Mouse (Mus musculus) cerebellum, postnatal 4 days (tissue): ENCODE measurements around the gene Slx1b.
A peak's percentile ranks its signal among the peaks of the same experiment; 100 is the strongest.

Experiments
- DNase-seq, 2 experiments: peaks; one replicate each; pipeline ENCODE4 v3.0.0; 2022; ENCODE audit warnings: low spot score in 2 of 2, mixed read lengths in 1 of 2

Slx1b gene

DNA sequence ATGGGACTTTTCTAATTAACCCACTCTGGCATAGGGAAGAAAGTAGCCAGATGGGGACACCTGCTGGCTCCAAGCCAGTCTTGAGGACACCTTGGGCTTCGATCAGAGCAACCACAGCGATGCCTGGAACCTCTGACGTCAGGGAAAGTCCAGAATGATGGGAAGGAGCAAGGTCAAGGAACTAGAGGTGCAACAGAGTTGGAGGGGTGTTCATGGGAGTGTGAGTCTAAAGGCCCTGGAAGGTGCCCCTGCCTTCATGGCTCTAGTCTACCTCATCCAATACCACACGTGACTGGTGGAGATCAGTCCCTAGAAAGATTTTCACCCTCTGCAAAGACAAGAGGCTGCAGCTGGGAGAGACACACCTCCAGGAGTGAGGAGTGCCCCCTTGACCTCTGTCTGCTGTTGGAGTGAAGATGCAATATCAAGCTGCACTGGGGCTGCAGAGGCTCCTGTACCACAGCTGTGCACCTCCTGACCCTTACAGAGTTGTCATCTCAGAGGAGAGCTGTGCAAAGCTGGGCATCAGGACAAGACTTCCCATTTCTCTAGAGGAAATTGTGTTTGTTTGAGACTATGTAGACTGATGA, 18.9 kb downstream of the Slx1b start:
- no peak for DNase-seq

DNA sequence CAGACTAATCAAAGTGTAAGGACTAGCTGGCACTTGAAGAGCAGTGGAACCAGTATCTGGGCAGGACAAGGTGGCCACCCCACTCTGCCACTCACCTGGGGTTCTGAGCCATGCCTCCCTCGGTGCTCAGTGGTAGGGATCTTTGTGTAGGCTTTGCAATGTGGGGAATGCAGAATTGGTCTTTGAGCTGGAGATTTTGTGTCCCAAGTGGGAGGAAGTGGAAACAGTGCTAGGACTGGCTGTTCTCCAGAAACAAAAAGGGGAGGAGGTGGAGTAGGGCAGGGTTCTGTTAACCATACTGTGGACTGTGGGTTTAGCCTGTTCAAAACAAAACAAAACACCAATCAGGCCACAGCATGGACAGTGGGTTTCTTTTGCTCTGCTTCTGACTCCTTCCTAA, 19.4 kb downstream of the Slx1b start, which contains the start of gene Sult1a1:
Gene Sult1a1 (minus strand): TSS at position 226 of the 400 bp plus-strand sequence.
- no peak for DNase-seq

DNA sequence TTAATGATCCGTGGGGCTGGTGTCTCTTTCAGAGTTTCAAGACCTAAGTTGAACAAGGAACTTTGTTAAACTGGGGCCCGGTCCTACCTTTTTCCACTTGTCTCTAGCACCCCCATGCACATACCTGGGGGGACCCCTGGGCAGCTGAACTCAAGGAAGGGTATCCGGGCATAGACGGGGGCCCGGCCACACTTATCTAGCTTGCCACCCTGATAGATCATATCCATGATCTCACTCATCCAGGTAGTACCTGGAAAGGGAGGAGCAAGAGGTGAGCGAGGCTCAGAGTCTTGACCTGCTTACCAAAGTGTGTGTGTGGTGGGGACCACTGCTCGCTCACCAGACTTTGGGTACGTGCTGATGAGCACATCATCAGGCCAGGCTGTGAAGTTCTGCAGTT, 20.5 kb downstream of the Slx1b start:
- DNase-seq = no peak

DNA sequence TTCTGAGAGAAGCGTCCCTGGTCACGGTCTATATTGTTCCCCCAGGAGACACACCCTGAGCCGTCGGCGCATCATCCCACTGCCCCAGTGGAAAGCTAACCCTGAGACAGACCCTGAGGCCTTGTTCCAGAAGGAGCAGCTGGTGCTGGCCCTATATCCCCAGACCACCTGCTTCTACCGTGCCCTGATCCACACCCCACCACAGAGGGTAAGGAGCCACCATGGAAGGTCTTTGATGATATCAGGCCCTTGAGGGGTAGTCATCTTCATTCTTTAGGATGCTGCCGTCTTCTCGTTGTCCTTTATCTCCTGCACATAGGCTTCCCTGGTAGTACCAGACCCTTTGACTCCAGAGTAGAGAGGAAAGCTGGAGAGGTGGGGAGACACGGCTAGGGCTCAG, 23.5 kb downstream of the Slx1b start:
- DNase-seq = no peak

DNA sequence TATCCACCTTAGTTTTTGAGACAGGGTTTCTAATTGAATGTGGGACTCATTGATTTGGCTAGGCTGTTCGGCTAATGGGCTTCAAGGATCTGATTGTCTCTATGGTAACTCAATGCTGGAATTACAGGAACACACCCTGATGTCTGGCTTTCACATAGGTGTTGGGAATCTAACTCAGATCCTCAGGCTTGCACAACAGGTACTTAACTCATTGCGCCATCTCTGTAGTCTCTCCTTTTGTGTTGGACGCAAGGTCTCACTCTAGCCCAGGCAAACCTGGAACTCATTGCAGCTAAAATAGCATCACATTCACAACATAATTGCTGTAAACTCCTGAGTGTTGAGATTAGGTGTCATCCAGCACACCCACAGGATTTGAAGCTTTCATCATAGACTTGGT, 25.4 kb downstream of the Slx1b start:
- no peak for DNase-seq

DNA sequence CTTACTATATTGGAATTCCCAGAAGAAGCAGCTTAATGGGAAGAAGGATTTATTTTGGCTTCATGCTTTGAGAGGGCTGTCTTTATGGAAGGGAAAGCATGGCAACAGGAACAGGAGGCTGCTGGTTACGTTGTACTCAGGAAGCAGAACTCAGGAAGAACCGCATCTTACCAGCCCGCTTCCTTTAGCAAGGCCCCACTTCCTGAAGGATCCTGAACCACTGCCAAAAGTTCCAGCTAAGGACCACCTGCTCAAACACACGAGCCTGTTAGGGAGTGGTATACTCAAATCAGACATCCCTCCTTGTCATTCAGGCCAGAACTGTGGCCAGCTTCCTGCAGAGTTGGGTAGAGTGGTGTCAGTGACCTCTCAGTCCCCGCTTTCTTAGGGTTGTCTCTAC, 27.1 kb downstream of the Slx1b start:
- no peak for DNase-seq

DNA sequence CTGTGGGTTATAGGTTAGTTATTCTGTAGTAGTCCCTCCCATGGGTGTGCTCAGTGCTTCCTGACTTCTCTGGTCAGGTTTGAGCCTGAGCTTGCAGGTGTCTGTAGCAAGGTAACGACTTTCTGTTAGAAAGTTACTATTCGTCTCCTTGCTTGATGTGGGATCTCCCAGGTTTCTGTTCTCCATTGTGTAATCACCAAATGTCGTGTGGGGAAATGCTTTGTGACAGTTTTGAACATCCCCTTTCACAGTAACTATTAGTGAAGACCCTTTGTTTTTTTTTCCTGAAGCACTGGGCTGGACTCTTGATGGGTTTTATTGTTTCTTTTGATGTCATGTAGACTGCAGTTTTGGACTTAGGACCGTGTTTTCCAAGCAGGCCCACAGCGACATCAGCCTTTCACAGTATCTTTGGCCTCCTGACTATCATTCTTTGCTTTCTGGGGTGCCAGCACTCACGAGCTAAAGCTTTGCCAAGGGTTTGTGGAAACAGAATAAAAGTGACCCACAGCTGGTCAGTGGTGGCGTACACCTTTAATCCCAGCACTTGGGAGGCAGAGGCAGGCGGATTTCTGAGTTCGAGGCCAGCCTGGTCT, 28.0 kb downstream of the Slx1b start:
- no peak for DNase-seq

DNA sequence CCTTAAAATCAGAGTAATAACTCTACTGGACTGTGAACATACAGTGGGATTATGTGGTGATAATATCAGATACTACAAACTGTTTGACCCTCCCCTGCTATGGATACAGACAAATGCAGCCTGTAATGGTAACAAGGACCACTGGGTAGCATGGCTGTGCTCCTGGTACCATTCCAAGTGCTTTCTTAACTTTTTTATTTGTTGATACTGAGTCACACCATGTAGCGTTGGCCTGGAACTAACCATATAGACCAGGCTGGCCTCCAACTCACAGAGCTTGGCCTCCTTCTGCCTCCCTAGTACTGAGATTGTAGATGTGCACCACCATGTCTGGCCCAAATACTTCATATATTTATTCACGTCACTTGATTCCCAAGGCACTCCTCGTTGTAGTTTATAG, 30.3 kb downstream of the Slx1b start:
- DNase-seq = no peak

DNA sequence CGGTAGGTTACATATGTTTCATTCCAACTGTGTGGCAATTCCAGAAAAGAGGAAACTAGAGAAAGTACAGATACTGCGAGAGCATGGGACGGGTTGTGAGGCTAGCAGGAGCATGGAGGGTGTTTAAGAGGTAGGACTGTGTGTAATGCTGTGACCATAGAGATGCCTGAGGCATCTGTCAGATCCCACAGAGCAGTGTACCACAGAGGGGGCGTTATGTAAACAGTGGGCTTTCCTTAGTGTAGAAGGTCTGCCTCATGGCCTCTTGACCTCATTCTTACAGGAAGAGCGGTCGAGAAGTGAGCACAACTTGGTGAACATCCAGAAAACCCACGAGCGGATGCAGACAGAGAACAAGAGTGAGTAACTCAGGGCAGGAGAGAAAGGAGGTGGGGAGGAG, 31.9 kb downstream of the Slx1b start:
- no peak for DNase-seq

DNA sequence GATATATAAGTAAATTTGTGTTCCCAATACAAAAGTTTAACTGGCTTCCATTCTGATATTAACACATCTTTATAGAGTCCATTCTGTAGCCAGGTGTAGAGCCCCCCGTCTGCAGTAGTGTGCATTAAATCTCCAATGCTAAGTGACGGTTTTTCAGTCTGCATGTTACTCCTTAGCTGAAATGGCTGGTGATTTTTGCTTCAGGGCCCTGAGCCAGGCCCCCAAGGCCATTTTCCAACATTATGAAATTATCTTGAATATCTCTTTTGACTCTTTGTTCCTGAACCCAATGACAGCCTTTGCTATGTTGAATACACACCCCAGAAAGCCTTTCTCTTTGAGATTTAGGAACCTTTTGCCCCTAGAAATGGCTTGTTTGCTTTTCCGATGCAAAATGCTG, 35.8 kb downstream of the Slx1b start:
- DNase-seq = no peak

DNA sequence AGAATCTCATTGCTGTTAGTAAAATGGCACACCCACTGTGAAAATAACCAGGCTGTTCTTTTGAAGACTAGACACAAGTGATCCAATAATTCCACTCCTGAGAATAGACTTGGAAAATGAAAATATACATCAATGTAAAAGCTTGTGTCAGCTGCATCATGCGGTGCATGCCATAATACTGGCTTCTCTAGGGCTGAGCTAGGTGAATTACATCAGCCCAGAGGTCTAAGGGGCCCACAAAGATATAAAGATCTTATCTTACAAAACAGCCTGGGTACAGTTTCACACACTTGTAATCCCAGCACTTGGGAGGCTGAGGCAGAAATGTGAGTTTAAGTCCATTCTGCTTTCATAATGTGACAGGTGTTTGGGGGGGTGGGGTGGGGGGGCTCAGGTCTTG, 38.1 kb downstream of the Slx1b start:
- no peak for DNase-seq

DNA sequence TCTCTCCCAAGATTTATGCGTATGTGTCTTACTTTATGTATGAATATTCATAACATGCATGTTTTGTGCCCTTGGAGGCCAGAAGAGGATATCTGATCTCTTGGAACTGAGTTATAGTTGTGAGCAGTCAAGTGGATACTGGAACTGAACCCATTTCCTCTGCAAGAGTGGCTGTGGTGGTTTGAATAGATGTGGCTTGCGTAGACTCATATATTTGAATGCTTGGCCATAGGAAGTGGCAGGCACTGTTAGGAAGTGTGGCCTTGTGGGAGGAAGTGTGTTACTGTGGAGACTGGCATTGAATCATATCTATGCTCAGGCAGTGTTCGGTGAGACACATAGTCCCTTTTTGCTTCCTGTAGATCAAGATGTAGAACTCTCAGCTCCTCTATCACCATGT, 39.9 kb downstream of the Slx1b start:
- no peak for DNase-seq

DNA sequence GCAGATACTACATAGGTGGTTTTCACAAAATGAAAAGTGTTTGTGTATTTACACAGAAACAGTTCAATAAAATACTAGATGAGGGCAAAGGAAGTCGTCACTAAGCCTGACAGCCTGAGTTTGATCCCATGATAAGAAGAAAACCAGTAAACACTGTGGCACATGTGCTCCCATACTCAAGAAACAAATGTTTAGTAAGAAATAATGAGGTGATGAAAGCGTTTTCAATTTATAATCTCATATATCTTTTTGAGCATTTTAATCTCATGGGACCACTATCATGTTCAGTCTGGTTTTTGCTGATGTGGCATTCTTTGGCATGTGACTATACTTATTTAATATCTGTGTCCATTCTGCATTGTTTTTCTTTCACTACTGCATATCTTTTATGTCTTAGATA, 41.6 kb downstream of the Slx1b start:
- no peak for DNase-seq

DNA sequence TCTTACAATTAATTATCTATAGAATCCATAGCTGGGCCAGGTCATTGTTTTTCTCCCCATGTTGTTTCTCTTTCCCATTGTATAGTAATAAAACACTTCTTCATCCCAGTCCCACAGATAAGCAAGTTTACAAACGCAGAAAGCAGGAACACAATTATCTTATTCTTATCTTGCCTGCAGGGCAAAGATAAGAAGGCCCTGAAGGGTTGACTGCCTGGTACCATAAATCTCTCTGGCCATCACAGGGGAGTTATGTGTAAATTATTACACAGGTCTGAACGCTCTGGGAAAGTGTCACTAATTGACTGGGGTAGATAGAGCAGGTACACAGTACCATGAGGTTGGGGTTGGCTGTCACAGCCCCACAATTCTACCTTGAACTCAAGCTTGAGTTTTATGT, 44.7 kb downstream of the Slx1b start:
- DNase-seq = no peak

DNA sequence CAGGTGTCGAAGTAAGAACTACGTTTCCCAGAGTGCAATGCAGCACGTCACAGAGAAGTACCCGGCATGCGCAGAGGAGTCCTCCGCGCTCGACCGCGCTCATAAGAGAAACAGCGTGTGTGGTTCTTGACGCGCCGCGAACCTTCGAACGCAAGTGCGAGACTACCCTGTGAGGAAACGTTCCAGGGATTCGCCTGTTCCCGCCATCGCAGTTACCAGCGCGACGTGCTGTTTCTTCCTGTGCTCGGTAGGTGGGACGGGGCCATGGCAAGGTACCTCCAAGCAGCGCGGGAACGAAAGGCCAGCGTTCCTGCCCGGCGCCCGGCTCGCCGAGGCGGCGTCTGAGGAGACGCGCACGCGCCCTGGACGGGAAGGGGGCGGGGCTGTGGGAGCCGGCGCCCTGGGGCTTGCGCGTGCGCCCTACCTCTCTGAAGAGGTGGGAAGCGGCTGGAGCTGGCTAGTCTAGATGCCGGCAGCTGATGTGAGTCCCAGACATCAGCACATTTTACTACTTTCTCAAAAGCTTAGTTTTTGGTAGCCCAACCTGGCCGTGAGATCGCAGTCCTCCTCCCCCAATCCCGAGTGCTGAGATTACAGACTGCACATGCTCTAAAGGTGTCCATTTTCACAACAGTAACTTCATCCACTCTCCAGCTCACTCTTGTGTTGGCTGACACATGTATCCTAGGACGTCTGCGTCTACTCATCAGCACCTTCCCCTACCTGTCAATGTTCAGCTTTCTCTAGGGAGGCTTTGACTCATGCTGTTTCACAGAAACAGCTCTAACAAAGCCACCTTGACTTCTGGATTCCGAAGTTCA, 46.1 kb downstream of the Slx1b start, which contains the start of gene Sgf29:
Gene Sgf29 (plus strand): TSS at position 79 of the 821 bp plus-strand sequence.
- peak; percentile 85 to 92 for DNase-seq

DNA sequence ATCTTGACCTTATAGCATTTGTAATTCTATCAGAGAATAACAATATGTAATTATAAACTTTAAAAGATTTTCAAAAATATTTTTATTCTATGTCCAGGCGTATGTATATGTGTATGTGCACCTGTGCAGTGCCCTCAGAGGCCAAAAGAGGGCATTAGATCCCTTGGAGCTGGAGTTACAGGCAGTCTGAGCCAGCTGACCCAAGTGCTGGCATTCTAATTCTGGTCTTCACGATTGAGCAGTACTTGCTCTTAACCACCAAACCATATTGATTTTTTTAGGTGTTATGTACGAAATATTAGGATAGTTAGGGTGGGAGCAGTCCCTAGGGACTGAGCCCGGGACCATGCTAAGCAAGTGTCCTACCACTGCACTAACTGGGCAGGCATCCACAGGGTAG, 47.1 kb downstream of the Slx1b start:
- DNase-seq = no peak

DNA sequence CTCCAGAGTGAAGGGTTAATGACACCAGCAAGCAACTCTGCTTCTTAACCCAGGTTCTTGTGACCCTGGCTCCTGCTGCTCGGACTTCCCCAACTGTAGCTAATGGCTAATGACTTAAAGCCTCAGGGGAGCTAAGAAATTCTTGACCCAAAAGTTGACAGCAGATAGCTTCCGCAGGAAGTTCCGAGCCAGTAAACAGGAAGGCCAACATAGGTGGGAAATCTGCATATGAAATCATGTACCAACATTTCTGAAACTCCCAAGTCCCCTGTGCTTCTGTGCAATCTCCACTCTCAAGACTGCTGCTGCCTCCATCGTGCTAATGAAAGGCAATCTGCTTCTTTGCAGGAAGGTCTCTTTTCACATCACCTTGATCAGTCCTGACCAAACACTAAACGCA, 49.9 kb downstream of the Slx1b start:
- DNase-seq = no peak

DNA sequence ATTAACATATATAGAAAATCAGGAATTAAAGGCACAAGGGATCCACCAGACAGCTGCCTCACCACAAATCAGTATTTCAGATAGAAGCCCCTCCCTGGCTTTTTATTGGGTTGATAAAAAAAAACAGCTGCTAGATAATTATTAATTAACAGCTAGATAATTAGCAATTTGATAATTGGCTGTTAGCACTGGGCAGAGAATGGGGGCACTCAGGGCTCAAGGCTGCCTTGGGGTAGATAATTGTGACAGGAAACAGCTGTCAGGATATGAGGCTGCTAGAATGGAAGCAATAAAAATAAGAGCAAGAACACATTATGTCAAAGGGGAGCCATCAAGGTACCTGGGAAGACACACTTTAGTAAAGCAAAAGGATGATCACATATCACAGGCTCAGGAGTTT, 50.7 kb downstream of the Slx1b start:
- no peak for DNase-seq

DNA sequence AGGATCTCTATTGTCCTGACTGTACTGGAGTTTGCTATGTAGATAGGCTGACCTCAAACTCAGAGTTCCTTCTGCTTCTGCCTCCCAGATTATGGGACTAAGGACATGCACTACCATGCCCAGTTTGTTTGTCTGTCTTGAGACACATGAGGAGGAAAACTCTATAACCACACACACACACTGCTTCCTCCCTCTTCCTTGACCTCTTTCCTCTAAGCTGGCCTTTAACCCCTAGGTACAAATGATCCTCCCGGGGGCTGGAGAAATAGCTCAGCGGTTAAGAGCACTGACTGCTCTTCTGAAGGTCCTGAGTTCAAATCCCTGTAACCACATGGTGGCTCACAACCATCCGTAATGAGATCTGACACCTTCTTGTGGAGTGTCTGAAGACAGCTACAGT, 51.2 kb downstream of the Slx1b start:
- DNase-seq = no peak

DNA sequence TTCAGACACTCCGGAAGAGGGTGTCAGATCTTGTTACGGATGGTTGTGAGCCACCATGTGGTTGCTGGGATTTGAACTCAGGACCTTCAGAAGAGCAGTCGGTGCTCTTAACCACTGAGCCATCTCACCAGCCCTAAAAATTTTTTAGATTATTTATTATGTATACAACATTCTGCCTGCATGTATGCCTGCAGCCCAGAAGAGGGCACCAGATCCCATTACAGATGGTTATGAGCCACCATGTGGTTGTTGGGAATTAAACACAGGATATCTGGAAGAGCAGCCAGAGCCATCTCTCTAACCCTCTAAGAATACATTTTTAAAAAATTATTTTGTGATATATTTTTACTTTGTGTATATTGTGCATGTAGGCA, 52.4 kb downstream of the Slx1b start:
- DNase-seq = peak in 1 of 2 experiments; percentile 22

DNA sequence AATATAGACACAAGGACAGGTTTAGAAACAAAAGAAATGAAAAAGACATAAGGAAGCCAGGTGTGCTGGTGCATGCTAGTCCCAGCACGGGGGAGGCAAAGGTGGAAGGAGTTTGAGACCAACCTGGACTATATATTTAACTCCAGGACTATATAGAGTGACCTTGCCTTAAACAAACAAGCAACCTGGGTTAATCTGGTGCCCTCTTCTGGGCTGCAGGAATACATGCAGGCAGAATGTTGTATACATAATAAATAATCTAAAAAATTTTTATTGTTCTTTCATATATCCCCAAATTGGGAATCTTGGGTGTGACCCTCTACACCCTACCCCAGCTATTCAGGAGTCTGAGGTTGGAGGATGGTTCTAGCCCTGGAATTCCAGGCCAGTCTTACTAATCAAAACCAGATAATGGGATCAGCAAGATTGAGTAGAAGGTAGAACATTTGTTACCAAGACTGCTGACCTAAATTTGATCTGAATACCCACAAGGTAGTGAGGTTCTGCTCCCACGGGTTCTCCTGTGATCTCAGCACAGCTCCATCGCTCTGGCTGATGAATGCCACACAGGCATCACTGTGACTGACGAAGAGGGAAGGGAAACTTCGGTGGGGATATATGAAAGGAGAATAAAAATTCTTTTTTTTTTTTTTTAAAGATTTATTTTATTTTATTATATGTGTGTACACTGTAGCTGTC, 52.9 kb downstream of the Slx1b start:
- DNase-seq = no peak
